Mouse (Mus musculus) layer of hippocampus, adult 2 months (tissue): ENCODE data around the gene Lamtor5. TPM values are rescaled to one million over a fixed set of nuclear protein-coding genes. Genes with fewer than 3 reads are reported as not detected.

Source experiments
- DNase-seq, 2 experiments: peaks; one replicate each; pipeline ENCODE4 v3.0.0; 2022; ENCODE audit warnings: low spot score in 2 of 2
- H3K27ac ChIP-seq: fragments of 200-600 bp; 2 replicates; pipeline ENCODE4 v1.8.1; 2022
- H3K4me3 ChIP-seq: fragments of 200-600 bp; 2 replicates; pipeline ENCODE4 v1.8.1; 2022; ENCODE audit warnings: mild to moderate bottlenecking
- CTCF ChIP-seq: fragments of 200-600 bp; conservative IDR thresholded peaks from 2 replicates; pipeline ENCODE4 v1.8.1; 2022; ENCODE audit warnings: antibody characterized with exemption, mild to moderate bottlenecking, moderate library complexity
- total RNA-seq, 2 experiments: library from RNA; stranded (reverse); gene quantifications; 2 replicates each; pipeline ENCODE4 v1.2.3; 2021

Lamtor5 gene
- total RNA-seq, 2 experiments from 2014 or later, result 61.4 to 65.2 TPM

- Histone ChIP-seq H3K27ac (no peak overlapping the region), H3K4me3 (no peak overlapping the region)
- DNase-seq, result no peak
- TF ChIP-seq CTCF, result no peak
These were observed 28.3 kb upstream of the Lamtor5 start for GRCm38 (mm10) chr3:107250320-107250719.

GRCm38 (mm10) chr3:107252035-107252434, 26.6 kb upstream of the Lamtor5 start:
- Histone ChIP-seq H3K27ac (no peak overlapping the region), H3K4me3 (no peak overlapping the region)
- TF ChIP-seq CTCF, result no peak
- no peak for DNase-seq

- Histone ChIP-seq H3K27ac (no peak overlapping the region), H3K4me3 (no peak overlapping the region)
- no peak for TF ChIP-seq CTCF
- no peak for DNase-seq
These were observed 24.7 kb upstream of the Lamtor5 start for GRCm38 (mm10) chr3:107253925-107254324.

- no peak overlapping the region for H3K27ac ChIP-seq
- H3K4me3 ChIP-seq, result no peak overlapping the region
- no peak for TF ChIP-seq CTCF
- DNase-seq, result no peak
These were observed 22.7 kb upstream of the Lamtor5 start for GRCm38 (mm10) chr3:107255992-107256391.

GRCm38 (mm10) chr3:107256724-107257123, 21.9 kb upstream of the Lamtor5 start:
- no peak overlapping the region for H3K4me3 ChIP-seq
- TF ChIP-seq CTCF, result no peak
- peak overlapping the region; percentile 76; the same call in 1 of the 2 replicates for H3K27ac ChIP-seq
- DNase-seq, result no peak

- DNase-seq, result peak in 1 of 2 experiments; percentile 45
- TF ChIP-seq CTCF, result no peak
- peak overlapping the region; percentile 76 for H3K27ac ChIP-seq
- no peak overlapping the region for H3K4me3 ChIP-seq
These were observed 20.7 kb upstream of the Lamtor5 start for GRCm38 (mm10) chr3:107257924-107258323.

GRCm38 (mm10) chr3:107260956-107261850, 17.5 kb upstream of the Lamtor5 start:
- no peak for DNase-seq
- no peak for TF ChIP-seq CTCF
- no peak overlapping the region for H3K4me3 ChIP-seq
- H3K27ac ChIP-seq, result peak overlapping the region; percentile 86

- Histone ChIP-seq H3K4me3 (no peak overlapping the region), H3K27ac (peak overlapping the region; percentile 86)
- TF ChIP-seq CTCF, result no peak
- no peak for DNase-seq
These were observed 16.9 kb upstream of the Lamtor5 start for GRCm38 (mm10) chr3:107261851-107262165.

- no peak overlapping the region for H3K4me3 ChIP-seq
- no peak for TF ChIP-seq CTCF
- H3K27ac ChIP-seq, result no peak overlapping the region
- no peak for DNase-seq
These were observed 11.8 kb upstream of the Lamtor5 start for GRCm38 (mm10) chr3:107266814-107267345.

GRCm38 (mm10) chr3:107272433-107272832, 6.2 kb upstream of the Lamtor5 start:
- no peak overlapping the region for H3K4me3 ChIP-seq
- no peak for DNase-seq
- no peak for TF ChIP-seq CTCF
- H3K27ac ChIP-seq, result no peak overlapping the region

- TF ChIP-seq CTCF, result peak; percentile 95
- peak; percentile 71 to 81 for DNase-seq
- no peak overlapping the region for H3K27ac ChIP-seq
- no peak overlapping the region for H3K4me3 ChIP-seq
These were observed 4.8 kb upstream of the Lamtor5 start for GRCm38 (mm10) chr3:107273820-107274219.

- no peak overlapping the region for H3K27ac ChIP-seq
- TF ChIP-seq CTCF, result no peak
- no peak for DNase-seq
- no peak overlapping the region for H3K4me3 ChIP-seq
These were observed 3.3 kb upstream of the Lamtor5 start for GRCm38 (mm10) chr3:107275351-107275750.

GRCm38 (mm10) chr3:107275996-107276395, 2.7 kb upstream of the Lamtor5 start:
- H3K27ac ChIP-seq, result no peak overlapping the region
- peak; percentile 65 for TF ChIP-seq CTCF
- H3K4me3 ChIP-seq, result no peak overlapping the region
- DNase-seq, result no peak

- no peak overlapping the region for H3K4me3 ChIP-seq
- no peak overlapping the region for H3K27ac ChIP-seq
- no peak for TF ChIP-seq CTCF
- DNase-seq, result no peak
These were observed 2.0 kb upstream of the Lamtor5 start for GRCm38 (mm10) chr3:107276626-107277025.
